16 mouse cellular contexts compared by ENCODE assay signal in genomic region chr1:165187357-165187756, GRCm38 (mm10). TPM values are rescaled to one million over a fixed set of nuclear protein-coding genes. Genes with fewer than 3 reads are reported as not detected.
DNase-seq lines count a peak whose midpoint lies in the region; ATAC-seq and TF ChIP-seq lines count a peak whose summit lies in the region.
"Had no signal": no experiment of that assay in that cellular context is flagged by ENCODE, and none has a peak within 500 bp of the region (broad histone marks: within the 10 kb centered on the region; RNA-seq: fewer than 3 reads in every experiment).

No protein-coding gene starts in this region.

- H3K9me3 ChIP-seq in forebrain, embryonic 12.5 days = no peaks in the 10 kb centered on the region
- H3K9me3 ChIP-seq in forebrain, embryonic 11.5 days (ENCODE audit: control insufficient read depth, low read length) = no peaks in the 10 kb centered on the region
- no peaks in the 10 kb centered on the region for H3K9me3 ChIP-seq in midbrain, embryonic 13.5 days
- no peaks in the 10 kb centered on the region for H3K9me3 ChIP-seq in midbrain, embryonic 14.5 days (ENCODE audit: control insufficient read depth, low read length)
- H3K9me3 ChIP-seq in forebrain, postnatal 0 days (ENCODE audit: low read length) = no peaks in the 10 kb centered on the region

- TF ChIP-seq POLR2A in cerebellum, adult 2 months (IDR thresholded peaks at IDR 0.05; ENCODE audit: borderline replicate concordance, insufficient read depth, low read length) = no peak

- no peak overlapping the region for H3K4me3 ChIP-seq in forebrain, embryonic 12.5 days (replicated peaks)
- no peak overlapping the region for H3K4me3 ChIP-seq in forebrain, embryonic 11.5 days (ENCODE audit: low read depth, low read length)
- no peak overlapping the region for H3K4me3 ChIP-seq in midbrain, embryonic 13.5 days (replicated peaks)
- no peak overlapping the region for H3K4me3 ChIP-seq in midbrain, embryonic 14.5 days (replicated peaks; ENCODE audit: low read depth, low read length)
- H3K4me3 ChIP-seq in forebrain, postnatal 0 days (ENCODE audit: low read depth, low read length) = no peak overlapping the region
- no peak overlapping the region for H3K4me3 ChIP-seq in cerebellum, adult 2 months (replicated peaks; ENCODE audit: insufficient read depth, low read depth, low read length)

- no peak for DNase-seq in forebrain, embryonic 11.5 days (ENCODE audit: low spot score)
- no peak for DNase-seq in midbrain, embryonic 14.5 days
- DNase-seq in forebrain, postnatal 0 days = no peak
- DNase-seq in retina, postnatal 1 day = peak; percentile 41
- DNase-seq in c-Kit-positive CD71-positive TER-119-positive erythroid progenitor cells, embryonic 14.5 days (ENCODE audit: low spot score) = no peak
- DNase-seq in cerebellum, adult 2 months = no peak
- DNase-seq: gastrocnemius, postnatal 14 days; heart, postnatal 36 days; kidney, adult 9 months; liver, postnatal 0 days had no signal

- no peak for TF ChIP-seq CTCF in forebrain, postnatal 0 days (IDR thresholded peaks at IDR 0.05; ENCODE audit: low read depth)
- no peak for TF ChIP-seq CTCF in cerebellum, adult 2 months (IDR thresholded peaks at IDR 0.05; ENCODE audit: borderline replicate concordance, insufficient read depth, low read depth, low read length)

- 55% methylated on average over 5 of the region's 5 CpGs for WGBS in forebrain, embryonic 12.5 days
- 60% methylated on average over 5 of the region's 5 CpGs for WGBS in forebrain, embryonic 11.5 days
- 39% methylated on average over 5 of the region's 5 CpGs for WGBS in midbrain, embryonic 13.5 days
- WGBS in midbrain, embryonic 14.5 days = 45% methylated on average over 5 of the region's 5 CpGs
- WGBS in forebrain, postnatal 0 days = 54% methylated on average over 5 of the region's 5 CpGs
- 37% methylated on average over 5 of the region's 5 CpGs for WGBS in cerebellum, adult 2 months

- H3K27ac ChIP-seq in forebrain, embryonic 12.5 days = no peak overlapping the region
- H3K27ac ChIP-seq in forebrain, embryonic 11.5 days (ENCODE audit: low read depth, low read length) = no peak overlapping the region
- no peak overlapping the region for H3K27ac ChIP-seq in midbrain, embryonic 13.5 days
- no peak overlapping the region for H3K27ac ChIP-seq in midbrain, embryonic 14.5 days (replicated peaks; ENCODE audit: low read depth, low read length)
- H3K27ac ChIP-seq in forebrain, postnatal 0 days (ENCODE audit: low read depth, low read length) = no peak overlapping the region
- no peak overlapping the region for H3K27ac ChIP-seq in cerebellum, adult 2 months (ENCODE audit: insufficient read depth, low read length)

- 0 out of 2 replicates have a peak, but pooled peaks cover 4% of the 10 kb centered on the region for H3K36me3 ChIP-seq in forebrain, embryonic 12.5 days (replicated peaks)
- H3K36me3 ChIP-seq in forebrain, embryonic 11.5 days (ENCODE audit: control insufficient read depth, insufficient read depth, low read length) = no peaks in the 10 kb centered on the region
- no peaks in the 10 kb centered on the region for H3K36me3 ChIP-seq in midbrain, embryonic 13.5 days
- no peaks in the 10 kb centered on the region for H3K36me3 ChIP-seq in midbrain, embryonic 14.5 days (ENCODE audit: control insufficient read depth, insufficient read depth, low read length)
- no peaks in the 10 kb centered on the region for H3K36me3 ChIP-seq in forebrain, postnatal 0 days (ENCODE audit: insufficient read depth)

- H3K4me1 ChIP-seq in forebrain, embryonic 12.5 days = peaks cover 8% of the 10 kb centered on the region; the same call in 1 of the 2 replicates
- peaks cover 2% of the 10 kb centered on the region; the same call in 1 of the 2 replicates for H3K4me1 ChIP-seq in forebrain, embryonic 11.5 days (replicated peaks; ENCODE audit: control insufficient read depth, insufficient read depth, low read length)
- H3K4me1 ChIP-seq in midbrain, embryonic 13.5 days (replicated peaks) = peaks cover 11% of the 10 kb centered on the region
- peaks cover 5% of the 10 kb centered on the region; the same call in 1 of the 2 replicates for H3K4me1 ChIP-seq in midbrain, embryonic 14.5 days (ENCODE audit: control insufficient read depth, insufficient read depth, low read length)
- 0 out of 2 replicates have a peak, but pooled peaks cover 5% of the 10 kb centered on the region for H3K4me1 ChIP-seq in forebrain, postnatal 0 days (ENCODE audit: insufficient read depth)
- H3K4me1 ChIP-seq in cerebellum, adult 2 months (ENCODE audit: control insufficient read depth, insufficient read depth, low read length) = no peaks in the 10 kb centered on the region

- H3K27me3 ChIP-seq in forebrain, embryonic 12.5 days = no peaks in the 10 kb centered on the region
- no peaks in the 10 kb centered on the region for H3K27me3 ChIP-seq in forebrain, embryonic 11.5 days (ENCODE audit: control insufficient read depth, insufficient read depth, low read length)
- no peaks in the 10 kb centered on the region for H3K27me3 ChIP-seq in midbrain, embryonic 13.5 days
- H3K27me3 ChIP-seq in midbrain, embryonic 14.5 days (ENCODE audit: control insufficient read depth, insufficient read depth, low read length) = no peaks in the 10 kb centered on the region
- H3K27me3 ChIP-seq in forebrain, postnatal 0 days (ENCODE audit: insufficient read depth, low read length) = no peaks in the 10 kb centered on the region
- no peaks in the 10 kb centered on the region for H3K27me3 ChIP-seq in cerebellum, adult 2 months (ENCODE audit: control insufficient read depth, insufficient read depth, low read length)

- H3K9ac ChIP-seq in forebrain, embryonic 12.5 days = no peak overlapping the region
- no peak overlapping the region for H3K9ac ChIP-seq in forebrain, embryonic 11.5 days (ENCODE audit: low read length)
- no peak overlapping the region for H3K9ac ChIP-seq in midbrain, embryonic 13.5 days (replicated peaks)
- H3K9ac ChIP-seq in midbrain, embryonic 14.5 days (replicated peaks; ENCODE audit: low read length) = no peak overlapping the region
- no peak overlapping the region for H3K9ac ChIP-seq in forebrain, postnatal 0 days
- H3K9ac ChIP-seq: liver, postnatal 0 days had no signal

- ATAC-seq in forebrain, embryonic 12.5 days (ENCODE audit: low FRiP score) = peak; percentile 31; the same call in 1 of the 2 replicates
- no peak for ATAC-seq in forebrain, embryonic 11.5 days (replicated peaks; ENCODE audit: low FRiP score)
- ATAC-seq in midbrain, embryonic 13.5 days = peak; percentile 60
- no peak for ATAC-seq in midbrain, embryonic 14.5 days (ENCODE audit: low FRiP score, low TSS enrichment)
- peak; percentile 63; the same call in 1 of the 2 replicates for ATAC-seq in forebrain, postnatal 0 days
- ATAC-seq: liver, postnatal 0 days had no signal

- no peak overlapping the region for H3K4me2 ChIP-seq in forebrain, embryonic 12.5 days
- H3K4me2 ChIP-seq in forebrain, embryonic 11.5 days (ENCODE audit: low read depth, low read length, severe bottlenecking) = no peak overlapping the region
- H3K4me2 ChIP-seq in midbrain, embryonic 13.5 days (replicated peaks) = no peak overlapping the region
- H3K4me2 ChIP-seq in midbrain, embryonic 14.5 days (ENCODE audit: low read length) = no peak overlapping the region
- no peak overlapping the region for H3K4me2 ChIP-seq in forebrain, postnatal 0 days (ENCODE audit: low read depth)
- H3K4me2 ChIP-seq: heart, embryonic 11.5 days had no signal

RNA-seq across cellular contexts. Expression of gene Sft2d2, which starts 6.9 kb away (rescaled TPM):
- 10.6 and 11.9 TPM in 2 replicates for polyA plus RNA-seq in forebrain, embryonic 12.5 days (2016; fragmentation: Nextera tagmentation; extraction: Ambion mirVana)
- 13.2 and 14.0 TPM in 2 replicates for polyA plus RNA-seq in forebrain, embryonic 11.5 days (2014; fragmentation: Nextera tagmentation; extraction: Ambion mirVana)
- polyA plus RNA-seq in midbrain, embryonic 13.5 days (2015; fragmentation: Nextera tagmentation; extraction: Ambion mirVana) = 5.4 and 6.3 TPM in 2 replicates
- 4.3 and 6.1 TPM in 2 replicates for polyA plus RNA-seq in midbrain, embryonic 14.5 days (2014; fragmentation: Nextera tagmentation; extraction: Ambion mirVana)
- total RNA-seq in forebrain, postnatal 0 days (2014; rRNA removed) = 7.5 and 8.8 TPM in 2 replicates
- 3.3 and 4.6 TPM in 2 replicates for polyA plus RNA-seq in forebrain, postnatal 0 days (2015; fragmentation: Nextera tagmentation; extraction: Ambion mirVana)
- polyA plus RNA-seq in cerebellum, adult 2 months (2012; rRNA removed) = 11.3 and 12.0 TPM in 2 replicates

RNA-seq across cellular contexts. Expression of gene Tbx19, which starts 26.8 kb away (rescaled TPM):
- polyA plus RNA-seq in forebrain, embryonic 12.5 days (2016; fragmentation: Nextera tagmentation; extraction: Ambion mirVana) = not detected in 2 replicates
- not detected in 2 replicates for polyA plus RNA-seq in forebrain, embryonic 11.5 days (2014; fragmentation: Nextera tagmentation; extraction: Ambion mirVana)
- polyA plus RNA-seq in midbrain, embryonic 13.5 days (2015; fragmentation: Nextera tagmentation; extraction: Ambion mirVana) = 0.08 TPM in 1 of 2 replicates, not detected in the other
- not detected in 2 replicates for polyA plus RNA-seq in midbrain, embryonic 14.5 days (2014; fragmentation: Nextera tagmentation; extraction: Ambion mirVana)
- total RNA-seq in forebrain, postnatal 0 days (2014; rRNA removed) = not detected in 2 replicates
- polyA plus RNA-seq in forebrain, postnatal 0 days (2015; fragmentation: Nextera tagmentation; extraction: Ambion mirVana) = not detected in 2 replicates
- not detected in 2 replicates for polyA plus RNA-seq in cerebellum, adult 2 months (2012; rRNA removed)
- total RNA-seq: gastrocnemius, postnatal 14 days; heart, postnatal 36 days; layer of hippocampus, adult 18-20 months; left cerebral cortex, adult 8-10 months had no signal
- polyA plus RNA-seq: heart, embryonic 11.5 days; limb, embryonic 14.5 days had no signal

RNA-seq across cellular contexts. Expression of gene Tiprl, which starts 49.4 kb away (rescaled TPM):
- 106 and 107 TPM in 2 replicates for polyA plus RNA-seq in forebrain, embryonic 12.5 days (2016; fragmentation: Nextera tagmentation; extraction: Ambion mirVana)
- polyA plus RNA-seq in forebrain, embryonic 11.5 days (2014; fragmentation: Nextera tagmentation; extraction: Ambion mirVana) = 104 and 109 TPM in 2 replicates
- 135 and 136 TPM in 2 replicates for polyA plus RNA-seq in midbrain, embryonic 13.5 days (2015; fragmentation: Nextera tagmentation; extraction: Ambion mirVana)
- 145 and 150 TPM in 2 replicates for polyA plus RNA-seq in midbrain, embryonic 14.5 days (2014; fragmentation: Nextera tagmentation; extraction: Ambion mirVana)
- total RNA-seq in forebrain, postnatal 0 days (2014; rRNA removed) = 52.4 and 54.8 TPM in 2 replicates
- 151 and 152 TPM in 2 replicates for polyA plus RNA-seq in forebrain, postnatal 0 days (2015; fragmentation: Nextera tagmentation; extraction: Ambion mirVana)
- 49.4 and 52.2 TPM in 2 replicates for polyA plus RNA-seq in cerebellum, adult 2 months (2012; rRNA removed)

Comparison
In these comparisons a context has a peak if more than half of its experiments do, and no peak if none do; other contexts are left out.
1. ATAC-seq: peak in forebrain, embryonic 12.5 days (single experiment), midbrain, embryonic 13.5 days (single experiment) and forebrain, postnatal 0 days (single experiment); none in forebrain, embryonic 11.5 days (single experiment) and midbrain, embryonic 14.5 days (single experiment).